Mouse (Mus musculus) megakaryocyte, embryonic 14.5 days (primary cell): ENCODE measurements at regions not wholly inside any gene's neighbourhood (a gene's known extent, or its start where the extent isn't known, plus 50 kb on each side); places are given as distances from the start of the nearest gene placed in this dataset.

Source experiments
- H3K27me3 ChIP-seq: replicated peaks from 2 replicates; pipeline ENCODE3; 2012; ENCODE audit warnings: inconsistent platforms
- H3K36me3 ChIP-seq: replicated peaks from 2 replicates; pipeline ENCODE3; 2012; ENCODE audit warnings: low read length, inconsistent platforms, mixed read lengths
- H3K4me1 ChIP-seq: 2 replicates; pipeline ENCODE4 v1.6.1; 2012; ENCODE audit warnings: inconsistent platforms
- H3K4me3 ChIP-seq: replicated peaks from 2 replicates; pipeline ENCODE3; 2012; ENCODE audit warnings: moderate library complexity, mild to moderate bottlenecking, inconsistent platforms
- H3K9me3 ChIP-seq: 2 replicates; pipeline ENCODE4 v1.6.1; 2012; ENCODE audit warnings: inconsistent platforms
- FLI1 ChIP-seq: IDR thresholded peaks from 2 replicates; pipeline ENCODE4 v1.6.1; 2012; ENCODE audit warnings: low read length, inconsistent platforms, mixed read lengths
- GATA1 ChIP-seq: IDR thresholded peaks from 3 replicates; pipeline ENCODE4 v1.6.1; 2012; ENCODE audit warnings: mixed read lengths, low read length, inconsistent platforms, borderline replicate concordance

DNA sequence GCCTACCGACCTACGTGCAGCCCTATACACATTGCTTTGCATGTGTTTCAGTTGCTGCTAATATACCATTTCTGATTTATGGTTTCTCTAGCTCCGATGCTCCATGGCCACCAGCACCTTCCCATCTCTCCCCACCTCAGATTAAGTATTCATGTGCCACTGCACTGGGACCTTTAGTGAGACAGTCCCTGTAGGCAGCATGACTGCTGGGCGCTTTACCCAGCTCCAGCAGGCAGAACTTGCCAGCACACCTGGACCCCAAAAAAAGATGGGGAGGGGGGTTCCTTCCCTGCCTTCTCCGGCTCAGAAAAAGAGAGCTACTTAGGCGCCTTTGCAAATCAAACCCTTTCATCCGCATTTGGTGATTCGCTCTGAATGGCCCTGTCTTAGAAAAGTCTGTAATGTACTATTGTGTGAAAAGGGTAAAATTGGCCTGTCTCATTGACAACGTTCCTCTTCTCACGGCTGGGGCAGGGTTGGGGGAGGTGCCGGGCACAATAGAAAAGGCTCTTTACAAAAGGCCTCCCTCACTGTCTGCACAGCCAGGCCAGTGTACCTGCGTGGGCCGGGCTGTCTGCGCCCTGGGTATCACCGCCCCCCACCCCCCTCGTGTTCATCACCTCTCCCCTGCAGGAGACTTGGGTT is 89.6 kb upstream of the Id4 start:
- no peak for TF ChIP-seq FLI1
- no peak for TF ChIP-seq GATA1
- H3K4me3 ChIP-seq, result no peak overlapping the region
- no peaks in the 10 kb centered on the region for H3K36me3 ChIP-seq
- no peaks in the 10 kb centered on the region for H3K4me1 ChIP-seq
- H3K9me3 ChIP-seq, result peaks cover 31% of the 10 kb centered on the region
- no peaks in the 10 kb centered on the region for H3K27me3 ChIP-seq

DNA sequence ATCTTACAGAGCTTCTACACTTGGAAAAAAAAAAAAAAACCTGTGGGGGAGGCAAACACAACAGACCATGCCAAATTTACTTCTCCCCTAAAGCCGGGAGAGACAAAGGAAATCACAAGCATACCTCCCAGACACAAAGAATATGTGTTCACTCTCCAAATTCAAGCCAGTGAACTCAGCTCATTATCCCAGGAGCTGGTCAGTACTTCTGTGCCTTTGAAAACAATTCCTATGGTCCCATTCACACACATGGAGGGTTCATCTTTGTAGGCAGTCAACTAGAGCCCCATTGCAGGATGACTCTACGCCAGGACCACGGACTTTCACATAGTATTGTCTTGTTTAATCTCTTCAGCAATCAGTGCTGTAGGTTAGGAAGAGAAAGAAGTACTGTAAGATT is 89.0 kb upstream of the Id4 start:
- no peak for TF ChIP-seq GATA1
- TF ChIP-seq FLI1, result no peak
- peaks cover 34% of the 10 kb centered on the region for H3K9me3 ChIP-seq
- H3K36me3 ChIP-seq, result no peaks in the 10 kb centered on the region
- H3K4me1 ChIP-seq, result no peaks in the 10 kb centered on the region
- no peaks in the 10 kb centered on the region for H3K27me3 ChIP-seq
- no peak overlapping the region for H3K4me3 ChIP-seq

DNA sequence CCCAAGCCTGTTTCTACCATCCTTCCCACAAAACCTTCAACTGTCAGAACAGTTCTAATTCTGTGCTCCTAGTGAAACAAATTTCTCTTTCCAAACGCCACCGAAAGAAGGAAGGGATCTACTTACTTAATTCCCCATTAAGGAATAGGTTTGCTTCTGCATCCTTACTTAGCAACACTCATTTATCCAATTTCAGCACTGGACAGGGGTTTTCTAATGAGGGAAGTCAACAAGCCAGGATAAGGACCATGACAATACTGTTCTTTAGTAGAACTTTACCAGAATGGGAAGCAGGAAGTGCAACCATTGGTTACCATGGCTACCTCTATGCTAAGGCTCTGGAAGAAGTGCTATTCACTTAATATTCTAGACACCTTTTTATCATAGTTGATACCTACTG is 68.6 kb upstream of the Id4 start:
- H3K27me3 ChIP-seq, result no peaks in the 10 kb centered on the region
- H3K4me1 ChIP-seq, result no peaks in the 10 kb centered on the region
- H3K9me3 ChIP-seq, result peaks cover 32% of the 10 kb centered on the region
- TF ChIP-seq FLI1, result no peak
- no peak for TF ChIP-seq GATA1
- no peaks in the 10 kb centered on the region for H3K36me3 ChIP-seq
- H3K4me3 ChIP-seq, result no peak overlapping the region

DNA sequence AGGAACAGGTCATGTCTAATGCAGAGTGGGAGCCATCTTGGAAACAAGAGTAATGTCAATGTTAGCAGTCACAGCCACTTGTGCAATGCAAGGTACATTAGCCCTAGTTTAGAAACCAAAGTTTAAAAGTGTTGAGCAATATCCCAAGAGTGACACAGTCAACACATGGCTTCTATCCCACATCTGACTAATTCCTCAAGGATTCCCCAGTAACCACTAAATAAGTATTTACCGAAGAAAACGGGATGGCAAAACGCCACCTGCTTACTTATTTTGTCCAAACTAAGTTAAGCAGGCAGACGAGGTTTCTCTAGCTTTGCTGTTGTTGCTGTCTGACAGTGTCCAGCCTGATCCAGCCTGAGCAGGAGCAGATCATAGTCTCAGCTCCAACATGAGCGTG is 67.1 kb upstream of the Id4 start:
- H3K4me1 ChIP-seq, result no peaks in the 10 kb centered on the region
- H3K4me3 ChIP-seq, result no peak overlapping the region
- peaks cover 34% of the 10 kb centered on the region for H3K9me3 ChIP-seq
- no peaks in the 10 kb centered on the region for H3K36me3 ChIP-seq
- no peaks in the 10 kb centered on the region for H3K27me3 ChIP-seq
- TF ChIP-seq FLI1 (no peak), GATA1 (no peak)

DNA sequence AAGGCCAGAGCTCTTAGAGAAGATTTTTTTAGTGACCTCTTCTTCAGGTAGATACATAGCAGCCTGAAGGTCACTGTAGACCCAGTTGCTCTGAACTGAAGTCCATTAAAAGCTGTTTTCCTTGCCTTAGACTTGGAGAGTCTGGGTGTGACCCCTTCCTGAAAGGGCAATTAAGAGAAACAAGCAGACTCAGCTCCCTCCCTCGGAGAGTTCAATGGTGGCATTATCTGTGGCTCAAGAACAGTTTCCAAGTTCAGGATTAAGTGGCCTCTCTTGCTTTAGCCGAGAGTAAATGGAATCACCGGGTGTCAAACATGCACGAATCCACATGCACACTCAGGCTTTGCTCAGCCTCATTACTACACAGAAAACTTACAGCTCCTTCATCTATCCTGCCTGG is 53.2 kb upstream of the Id4 start:
- no peaks in the 10 kb centered on the region for H3K27me3 ChIP-seq
- TF ChIP-seq FLI1 (no peak), GATA1 (no peak)
- peaks cover 10% of the 10 kb centered on the region for H3K9me3 ChIP-seq
- H3K4me1 ChIP-seq, result no peaks in the 10 kb centered on the region
- H3K36me3 ChIP-seq, result no peaks in the 10 kb centered on the region
- no peak overlapping the region for H3K4me3 ChIP-seq
